Mouse (Mus musculus) liver, embryonic 16.5 days (tissue): Measurements from ENCODE around the gene Vps33b. TPM values are rescaled to one million over a fixed set of nuclear protein-coding genes. Genes with fewer than 3 reads are reported as not detected.

Experiments used
- ATAC-seq: fragments of 200-750 bp; cut with Nextera tagmentation; 2 replicates; pipeline ENCODE4 v1.8.0; 2017; ENCODE audit warnings: low read depth, mild to moderate bottlenecking, moderate number of reproducible peaks, moderate library complexity
- H3K27ac ChIP-seq: fragments of 300-500 bp; sonication (generic); 2 replicates; pipeline ENCODE4 v1.5.1; 2014; ENCODE audit warnings: mild to moderate bottlenecking, low read length
- H3K27me3 ChIP-seq: fragments of 300-500 bp; sonication (generic); 2 replicates; pipeline ENCODE4 v1.6.1; 2014; ENCODE audit warnings: low read depth, low read length, mixed read lengths; ENCODE audit not compliant: control insufficient read depth, insufficient read depth
- H3K36me3 ChIP-seq: fragments of 300-500 bp; sonication (generic); 2 replicates; pipeline ENCODE4 v1.6.1; 2014; ENCODE audit warnings: mild to moderate bottlenecking; ENCODE audit not compliant: control insufficient read depth, insufficient read depth
- H3K4me1 ChIP-seq: fragments of 300-500 bp; sonication (generic); 2 replicates; pipeline ENCODE4 v1.6.1; 2014; ENCODE audit warnings: low read depth, low read length, mixed read lengths; ENCODE audit not compliant: control insufficient read depth
- H3K4me2 ChIP-seq: fragments of 300-500 bp; sonication (generic); 2 replicates; pipeline ENCODE4 v1.6.1; 2014; ENCODE audit warnings: low read depth, low read length, mixed read lengths
- H3K4me3 ChIP-seq: fragments of 300-500 bp; sonication (generic); 2 replicates; pipeline ENCODE4 v1.5.1; 2014; ENCODE audit warnings: low read depth, mild to moderate bottlenecking, low read length
- H3K9ac ChIP-seq: fragments of 300-500 bp; sonication (generic); 2 replicates; pipeline ENCODE4 v1.6.1; 2014; ENCODE audit warnings: low read depth, low read length
- H3K9me3 ChIP-seq: fragments of 300-500 bp; sonication (generic); replicated peaks from 2 replicates; pipeline ENCODE4 v1.6.1; 2016; ENCODE audit warnings: low read length; ENCODE audit not compliant: control insufficient read depth
- WGBS: fragments of 180-500 bp; shearing (Covaris S2); extraction: QIAGEN DNeasy Blood & Tissue Kit; methylation state at CpG from one replicate; pipeline ENCODE4 v1.1.7; 2014; ENCODE audit not compliant: insufficient replicate concordance; 5-methylcytosine and 5-hydroxymethylcytosine counted together
- polyA plus RNA-seq: library from polyadenylated mRNA; unstranded; fragments of >200 nt; fragmentation: Nextera tagmentation; extraction: Ambion mirVana; gene quantifications from 2 replicates; pipeline ENCODE4 v1.2.1, GENCODE M21; 2015

The Vps33b gene
- polyA plus RNA-seq, 1 experiment from 2014 or later, result 4.3 TPM

DNA sequence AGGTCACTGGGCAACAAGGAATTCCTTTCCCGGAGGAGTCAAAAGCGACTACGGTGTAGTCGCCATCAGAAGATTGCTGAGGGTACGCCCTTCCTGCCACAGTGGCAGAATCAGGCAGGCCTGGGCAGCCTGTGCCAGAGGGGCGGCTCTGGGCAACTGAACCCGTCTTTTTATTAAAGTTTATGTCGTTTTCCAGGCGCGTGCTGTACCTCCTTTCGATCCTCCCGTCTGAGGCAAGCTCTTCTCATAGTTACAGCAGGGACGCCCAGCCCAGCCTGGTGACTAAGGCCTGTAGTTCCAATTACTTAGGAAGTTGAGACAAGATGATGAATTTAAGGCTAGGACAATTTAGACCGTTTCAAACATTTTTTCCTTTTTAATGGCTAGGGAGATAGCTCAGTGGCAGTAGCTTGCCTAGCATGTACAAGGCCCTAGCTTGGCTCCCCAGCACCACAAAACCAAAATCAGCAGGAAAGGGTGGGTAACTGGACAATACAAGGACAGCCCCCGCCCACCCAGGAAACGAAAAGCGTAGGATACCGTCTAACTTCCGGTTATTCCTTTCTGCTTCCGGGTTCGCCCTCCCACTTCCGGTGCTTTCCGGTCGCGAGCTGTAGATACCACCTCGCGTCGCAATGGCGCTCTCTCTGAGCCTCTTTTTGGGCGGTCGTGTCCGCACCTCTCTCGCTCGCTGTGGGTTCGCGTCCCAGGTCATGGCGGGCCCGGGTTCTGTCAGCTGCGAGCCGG, 8.7 kb upstream of the Vps33b start, which contains the start of gene Ngrn:
Gene Ngrn (plus strand): TSS at position 591 of the 747 bp plus-strand sequence.
- peak within 1 kb of the TSS; percentile 82 for H3K9ac ChIP-seq
- peak; percentile 89 for ATAC-seq
- H3K4me3 ChIP-seq, result peak within 1 kb of the TSS; percentile 79
- no peaks in the 10 kb centered on the region for H3K27me3 ChIP-seq
- 25% methylated on average over 40 of the region's 40 CpGs for WGBS
- peaks cover 16% of the 10 kb centered on the region for H3K36me3 ChIP-seq
- H3K9me3 ChIP-seq, result no peaks in the 10 kb centered on the region
- H3K4me1 ChIP-seq, result peaks cover 12% of the 10 kb centered on the region
- peak within 1 kb of the TSS; percentile 80 for H3K27ac ChIP-seq
- H3K4me2 ChIP-seq, result peak within 1 kb of the TSS; percentile 73

DNA sequence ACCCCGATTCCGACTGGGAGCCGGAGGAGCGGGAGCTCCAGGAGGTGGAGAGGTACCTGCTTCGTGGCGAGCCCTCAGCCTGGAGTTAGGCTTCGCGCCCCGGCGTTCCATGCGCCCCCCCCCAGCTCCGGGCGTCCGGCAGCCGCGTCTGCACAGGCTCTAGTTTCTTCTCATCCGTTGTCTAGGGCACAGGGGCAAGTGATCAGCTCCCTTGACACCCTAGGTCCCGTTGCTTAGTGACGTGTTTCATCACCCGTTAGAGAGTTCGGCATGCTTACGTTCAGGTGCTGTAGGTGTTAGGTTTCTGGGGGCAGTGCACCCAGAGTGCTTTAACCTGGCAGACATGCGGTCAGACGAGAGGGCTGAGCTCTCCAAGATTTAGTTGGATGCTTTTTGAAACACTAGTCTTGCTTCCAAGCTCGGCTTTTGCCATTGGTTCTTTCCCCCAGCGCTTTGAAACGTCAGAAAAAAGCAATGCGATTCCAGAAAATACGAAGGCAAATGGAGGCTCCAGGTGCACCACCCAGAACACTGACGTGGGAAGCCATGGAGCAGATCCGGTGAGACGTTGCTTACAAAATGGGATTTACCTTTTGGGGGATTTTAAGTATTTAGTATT, 8.0 kb upstream of the Vps33b start:
- H3K9ac ChIP-seq, result peak overlapping the region; percentile 82
- peaks cover 12% of the 10 kb centered on the region for H3K4me1 ChIP-seq
- ATAC-seq, result peak; percentile 57
- under 1% methylated on average over 32 of the region's 32 CpGs for WGBS
- H3K4me3 ChIP-seq, result peak overlapping the region; percentile 79
- peak overlapping the region; percentile 80 for H3K27ac ChIP-seq
- H3K36me3 ChIP-seq, result peaks cover 21% of the 10 kb centered on the region
- H3K9me3 ChIP-seq, result no peaks in the 10 kb centered on the region
- no peaks in the 10 kb centered on the region for H3K27me3 ChIP-seq
- peak overlapping the region; percentile 73 for H3K4me2 ChIP-seq

DNA sequence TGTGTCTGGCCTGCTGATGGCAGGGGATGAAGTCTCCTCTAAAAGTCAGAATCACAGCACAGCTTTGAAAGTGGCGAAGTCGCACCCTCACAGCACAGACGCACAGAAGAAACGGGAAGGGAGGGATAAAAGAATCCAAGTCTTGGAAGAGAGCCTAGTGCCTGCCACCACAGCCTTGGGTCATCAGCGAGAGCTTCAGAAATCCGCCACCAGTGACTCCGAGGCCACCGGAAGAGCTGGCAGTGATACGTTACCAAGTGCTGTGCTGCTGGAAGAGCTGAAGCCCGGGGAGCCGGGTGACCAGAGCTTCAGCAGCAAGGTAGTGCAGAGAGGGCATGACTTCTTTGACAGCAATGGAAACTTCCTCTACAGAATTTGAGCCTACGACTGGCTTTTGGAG, 4.8 kb upstream of the Vps33b start:
- H3K4me1 ChIP-seq, result peaks cover 21% of the 10 kb centered on the region
- no peak overlapping the region for H3K27ac ChIP-seq
- no peak overlapping the region for H3K4me3 ChIP-seq
- H3K36me3 ChIP-seq, result peaks cover 27% of the 10 kb centered on the region
- no peaks in the 10 kb centered on the region for H3K9me3 ChIP-seq
- no peaks in the 10 kb centered on the region for H3K27me3 ChIP-seq
- H3K4me2 ChIP-seq, result no peak overlapping the region
- H3K9ac ChIP-seq, result no peak overlapping the region
- WGBS, result 88% methylated on average over 12 of the region's 12 CpGs
- ATAC-seq, result no peak

DNA sequence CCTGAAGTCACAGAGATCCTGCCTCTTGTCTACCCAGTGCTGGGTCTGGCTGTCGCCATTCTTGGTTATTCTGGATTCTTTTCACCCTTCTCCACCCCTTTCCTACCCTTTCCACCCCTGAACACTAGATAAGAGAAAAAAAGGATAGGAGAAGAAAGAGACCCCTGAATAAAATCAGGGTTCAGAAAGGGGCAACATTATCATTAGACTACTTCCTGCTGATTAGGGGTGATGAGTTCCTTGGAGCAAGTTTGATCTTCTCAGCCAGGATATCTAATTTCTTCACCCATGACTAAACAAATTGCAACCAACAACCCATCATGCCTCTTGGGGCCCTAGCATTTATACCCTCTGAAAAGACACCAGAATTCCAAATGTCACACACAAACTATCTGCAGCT, 1.7 kb upstream of the Vps33b start:
- no peak for ATAC-seq
- no peak overlapping the region for H3K27ac ChIP-seq
- H3K9ac ChIP-seq, result no peak overlapping the region
- H3K4me2 ChIP-seq, result no peak overlapping the region
- H3K36me3 ChIP-seq, result peaks cover 27% of the 10 kb centered on the region
- H3K4me1 ChIP-seq, result peaks cover 20% of the 10 kb centered on the region
- no peak overlapping the region for H3K4me3 ChIP-seq
- no peaks in the 10 kb centered on the region for H3K27me3 ChIP-seq
- 50% methylated on average over 1 of the region's 1 CpGs for WGBS
- no peaks in the 10 kb centered on the region for H3K9me3 ChIP-seq

DNA sequence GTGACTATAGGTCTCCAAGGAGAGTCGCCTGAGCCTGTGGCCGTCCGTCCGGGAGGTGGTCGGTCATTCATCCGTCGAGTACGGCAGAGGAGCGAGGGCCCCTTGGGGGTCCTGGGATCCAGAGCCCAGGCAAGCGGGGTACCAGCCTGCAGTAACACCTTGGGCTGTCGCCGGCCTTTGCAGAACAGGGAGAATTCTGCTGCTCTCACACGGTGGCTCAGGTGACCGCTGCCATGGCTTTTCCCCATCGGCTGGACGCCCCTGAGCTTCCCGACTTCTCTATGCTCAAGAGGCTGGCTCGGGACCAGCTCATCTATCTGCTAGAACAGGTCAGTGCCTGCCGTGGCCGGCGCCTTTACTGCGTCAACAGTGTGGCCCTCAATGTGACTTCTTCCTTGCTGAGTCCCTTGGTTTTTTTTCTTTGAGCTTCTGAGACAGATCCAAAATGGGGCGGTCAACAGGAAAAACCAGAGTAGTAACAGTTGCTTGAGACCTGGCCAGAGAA, 354 bp downstream of the Vps33b start:
- ATAC-seq, result peak; percentile 56
- peak overlapping the region; percentile 55 for H3K27ac ChIP-seq
- H3K9ac ChIP-seq, result peak overlapping the region; percentile 76
- H3K27me3 ChIP-seq, result no peaks in the 10 kb centered on the region
- peaks cover 20% of the 10 kb centered on the region for H3K4me1 ChIP-seq
- peaks cover 26% of the 10 kb centered on the region for H3K36me3 ChIP-seq
- WGBS, result under 1% methylated on average over 23 of the region's 23 CpGs
- no peaks in the 10 kb centered on the region for H3K9me3 ChIP-seq
- H3K4me3 ChIP-seq, result peak overlapping the region; percentile 80
- peak overlapping the region; percentile 81 for H3K4me2 ChIP-seq

DNA sequence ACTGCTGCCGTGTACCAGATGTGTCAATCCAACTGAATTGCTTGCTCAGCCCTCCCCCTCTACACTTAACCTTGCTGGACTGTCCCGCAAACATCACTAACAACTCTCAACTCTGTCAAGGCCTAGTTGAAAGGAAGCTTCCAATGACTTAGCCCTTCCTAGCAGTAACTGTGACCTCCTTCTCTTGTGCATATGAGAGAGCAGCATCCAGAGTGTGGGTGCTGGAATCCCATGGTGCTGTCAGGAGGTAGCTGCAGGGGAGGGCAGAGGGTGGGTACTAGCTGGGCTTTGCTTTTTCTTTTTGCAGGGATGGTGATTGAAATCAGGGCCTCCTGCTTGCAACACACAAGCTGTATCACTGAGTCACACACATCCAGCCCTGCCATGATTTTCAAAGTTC, 4.0 kb downstream of the Vps33b start:
- no peak overlapping the region for H3K4me3 ChIP-seq
- no peak overlapping the region for H3K4me2 ChIP-seq
- 70% methylated on average over 2 of the region's 2 CpGs for WGBS
- no peak overlapping the region for H3K9ac ChIP-seq
- H3K36me3 ChIP-seq, result peaks cover 16% of the 10 kb centered on the region
- no peaks in the 10 kb centered on the region for H3K27me3 ChIP-seq
- peaks cover 18% of the 10 kb centered on the region for H3K4me1 ChIP-seq
- no peak for ATAC-seq
- H3K9me3 ChIP-seq, result no peaks in the 10 kb centered on the region
- no peak overlapping the region for H3K27ac ChIP-seq

DNA sequence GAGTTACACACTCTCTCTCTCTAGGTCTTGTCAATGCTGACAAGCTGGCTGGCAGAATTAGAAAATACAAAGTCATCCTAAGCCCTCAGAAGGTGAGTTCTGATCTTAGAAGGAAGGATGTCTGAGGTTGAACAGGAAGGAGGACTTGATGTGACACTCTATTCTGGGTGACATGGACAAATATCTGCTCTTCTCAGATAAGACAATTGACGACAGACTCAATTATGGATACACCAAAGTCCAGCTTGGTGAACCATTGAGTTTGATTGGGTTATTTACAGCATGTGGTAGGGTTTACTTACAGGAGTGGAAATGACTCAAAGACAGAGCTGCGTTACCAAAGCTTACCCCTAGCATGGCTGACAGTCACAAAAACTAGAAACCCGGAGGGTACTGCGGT, 6.9 kb downstream of the Vps33b start:
- no peak for ATAC-seq
- 52% methylated on average over 4 of the region's 4 CpGs for WGBS
- Histone ChIP-seq H3K9me3 (no peaks in the 10 kb centered on the region), H3K4me2 (no peak overlapping the region), H3K27ac (no peak overlapping the region), H3K27me3 (no peaks in the 10 kb centered on the region), H3K36me3 (peaks cover 16% of the 10 kb centered on the region), H3K4me3 (no peak overlapping the region), H3K9ac (no peak overlapping the region), H3K4me1 (no peaks in the 10 kb centered on the region)

DNA sequence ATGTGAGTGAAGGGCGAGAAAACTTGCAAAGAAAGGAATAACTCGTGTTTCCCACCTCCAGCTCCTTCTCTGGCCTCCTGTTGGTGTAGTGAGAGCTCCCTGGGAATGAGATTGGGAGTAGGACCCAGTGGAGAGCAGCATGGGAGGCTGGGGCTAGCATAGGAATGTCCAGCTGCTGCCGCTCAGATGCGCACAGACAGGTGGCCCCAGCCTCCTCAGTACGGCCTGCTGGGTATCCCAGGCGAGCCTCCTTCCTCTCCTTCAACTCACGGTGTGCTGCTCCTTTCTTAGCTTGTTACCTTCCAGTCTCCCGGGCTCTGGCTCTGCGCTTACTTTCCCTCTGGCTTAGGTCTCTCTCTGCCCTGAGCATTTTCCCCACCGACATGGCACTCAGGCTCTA, 10.6 kb downstream of the Vps33b start:
- Histone ChIP-seq H3K27me3 (no peaks in the 10 kb centered on the region), H3K36me3 (peaks cover 8% of the 10 kb centered on the region), H3K9ac (no peak overlapping the region), H3K4me1 (peaks cover 10% of the 10 kb centered on the region), H3K4me3 (no peak overlapping the region), H3K27ac (no peak overlapping the region), H3K9me3 (no peaks in the 10 kb centered on the region), H3K4me2 (no peak overlapping the region)
- 82% methylated on average over 10 of the region's 10 CpGs for WGBS
- no peak for ATAC-seq

DNA sequence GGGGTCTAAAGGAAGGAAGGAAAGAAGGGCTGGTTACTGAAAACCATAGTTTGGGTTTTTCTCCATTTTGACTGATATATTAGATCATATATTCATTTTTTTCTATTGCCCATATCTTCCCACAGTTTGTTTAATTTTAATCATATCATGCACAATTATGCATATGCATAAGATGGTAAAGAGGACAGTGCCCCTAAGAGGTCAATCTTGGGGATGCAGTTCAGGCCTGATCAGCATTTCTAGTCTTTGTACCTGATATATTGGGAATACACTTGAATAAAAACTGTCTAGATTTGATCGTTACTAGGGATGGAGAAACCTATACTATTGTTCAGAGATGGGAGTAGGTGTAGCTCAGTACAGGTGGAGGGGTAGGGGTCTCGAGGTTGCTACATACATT, 11.5 kb downstream of the Vps33b start:
- ATAC-seq, result no peak
- H3K36me3 ChIP-seq, result peaks cover 10% of the 10 kb centered on the region
- H3K9ac ChIP-seq, result no peak overlapping the region
- no peaks in the 10 kb centered on the region for H3K9me3 ChIP-seq
- H3K4me2 ChIP-seq, result no peak overlapping the region
- H3K4me1 ChIP-seq, result peaks cover 10% of the 10 kb centered on the region
- H3K27ac ChIP-seq, result no peak overlapping the region
- no peak overlapping the region for H3K4me3 ChIP-seq
- no peaks in the 10 kb centered on the region for H3K27me3 ChIP-seq
- WGBS, result 59% methylated on average over 2 of the region's 2 CpGs
